Mouse (Mus musculus) hindbrain, embryonic 13.5 days (tissue): ENCODE data around the gene Catsper4. TPM values are rescaled to one million over a fixed set of nuclear protein-coding genes. Genes with fewer than 3 reads are reported as not detected.

Experiments used
- ATAC-seq: fragments of 200-750 bp; cut with Nextera tagmentation; 2 replicates; pipeline ENCODE4 v1.8.0; 2017; ENCODE audit warnings: moderate TSS enrichment; ENCODE audit not compliant: low FRiP score
- H3K27ac ChIP-seq: fragments of 300-500 bp; sonication (generic); 2 replicates; pipeline ENCODE4 v1.5.1; 2015; ENCODE audit warnings: inconsistent platforms, mild to moderate bottlenecking, moderate library complexity
- H3K27me3 ChIP-seq: fragments of 300-500 bp; sonication (generic); 2 replicates; pipeline ENCODE4 v1.6.1; 2015; ENCODE audit warnings: mild to moderate bottlenecking, inconsistent platforms
- H3K36me3 ChIP-seq: fragments of 300-500 bp; sonication (generic); 2 replicates; pipeline ENCODE4 v1.6.1; 2015; ENCODE audit warnings: mild to moderate bottlenecking, inconsistent platforms
- H3K4me1 ChIP-seq: fragments of 300-500 bp; sonication (generic); replicated peaks from 2 replicates; pipeline ENCODE4 v1.6.1; 2015; ENCODE audit warnings: inconsistent platforms
- H3K4me2 ChIP-seq: fragments of 300-500 bp; sonication (generic); 2 replicates; pipeline ENCODE4 v1.6.1; 2015; ENCODE audit warnings: inconsistent platforms, mild to moderate bottlenecking, moderate library complexity
- H3K4me3 ChIP-seq: fragments of 300-500 bp; sonication (generic); 2 replicates; pipeline ENCODE4 v1.5.1; 2015; ENCODE audit warnings: mild to moderate bottlenecking, inconsistent platforms
- H3K9ac ChIP-seq: fragments of 300-500 bp; sonication (generic); 2 replicates; pipeline ENCODE4 v1.6.1; 2015; ENCODE audit warnings: mild to moderate bottlenecking, inconsistent platforms
- H3K9me3 ChIP-seq: fragments of 300-500 bp; sonication (generic); 2 replicates; pipeline ENCODE4 v1.6.1; 2016; ENCODE audit warnings: inconsistent platforms
- WGBS: fragments of 180-500 bp; shearing (Covaris S2); methylation state at CpG from one replicate; pipeline ENCODE4 v1.1.7; 2015; 5-methylcytosine and 5-hydroxymethylcytosine counted together
- polyA plus RNA-seq: library from polyadenylated mRNA; unstranded; fragments of >200 nt; fragmentation: Nextera tagmentation; extraction: Ambion mirVana; gene quantifications from 2 replicates; pipeline ENCODE4 v1.2.1, GENCODE M21; 2015

Catsper4 gene
- polyA plus RNA-seq, 1 experiment from 2014 or later, result not detected

DNA sequence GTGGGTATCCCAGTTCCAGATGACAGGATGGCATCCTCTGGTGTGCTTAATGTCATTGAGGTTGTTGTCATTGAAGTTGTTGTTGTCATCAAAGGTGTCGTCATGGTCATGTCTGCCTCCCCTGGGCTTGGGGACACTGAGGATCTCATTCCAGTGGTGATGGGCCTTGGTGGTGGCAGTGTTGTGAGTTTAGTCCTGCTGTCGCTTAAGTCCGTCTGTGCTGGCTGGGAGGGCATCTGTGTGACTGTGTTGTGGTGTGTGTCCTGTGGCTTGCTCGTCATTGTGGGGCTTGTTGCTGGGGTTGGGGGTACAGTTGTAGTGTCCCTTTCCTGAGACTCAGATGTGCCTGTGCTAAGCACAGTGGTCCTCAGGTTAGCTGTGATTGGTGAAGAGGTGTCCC, 24.3 kb downstream of the Catsper4 start, which contains the start of gene Gm7534:
Gene Gm7534, minus strand, starts transcription at position 101 of the 400 bp plus-strand sequence.
- no peak within 1 kb of the TSS for H3K27ac ChIP-seq
- 96% methylated on average over 4 of the region's 4 CpGs for WGBS
- 0 out of 2 replicates have a peak, but pooled peaks cover 3% of the 10 kb centered on the region for H3K27me3 ChIP-seq
- H3K9ac ChIP-seq, result no peak within 1 kb of the TSS
- H3K4me1 ChIP-seq, result no peaks in the 10 kb centered on the region
- H3K36me3 ChIP-seq, result no peaks in the 10 kb centered on the region
- H3K4me3 ChIP-seq, result no peak within 1 kb of the TSS
- ATAC-seq, result no peak
- H3K4me2 ChIP-seq, result no peak within 1 kb of the TSS
- H3K9me3 ChIP-seq, result no peaks in the 10 kb centered on the region

- no peaks in the 10 kb centered on the region for H3K36me3 ChIP-seq
- no peak overlapping the region for H3K4me3 ChIP-seq
- H3K27me3 ChIP-seq, result 0 out of 2 replicates have a peak, but pooled peaks cover 3% of the 10 kb centered on the region
- H3K9ac ChIP-seq, result no peak overlapping the region
- no peak overlapping the region for H3K27ac ChIP-seq
- no peak overlapping the region for H3K4me2 ChIP-seq
- no peaks in the 10 kb centered on the region for H3K4me1 ChIP-seq
- no peaks in the 10 kb centered on the region for H3K9me3 ChIP-seq
- no peak for ATAC-seq
- 70% methylated on average over 2 of the region's 2 CpGs for WGBS
Measured at GRCm38 (mm10) chr4:134199371-134199770, 27.8 kb downstream of the Catsper4 start.

DNA sequence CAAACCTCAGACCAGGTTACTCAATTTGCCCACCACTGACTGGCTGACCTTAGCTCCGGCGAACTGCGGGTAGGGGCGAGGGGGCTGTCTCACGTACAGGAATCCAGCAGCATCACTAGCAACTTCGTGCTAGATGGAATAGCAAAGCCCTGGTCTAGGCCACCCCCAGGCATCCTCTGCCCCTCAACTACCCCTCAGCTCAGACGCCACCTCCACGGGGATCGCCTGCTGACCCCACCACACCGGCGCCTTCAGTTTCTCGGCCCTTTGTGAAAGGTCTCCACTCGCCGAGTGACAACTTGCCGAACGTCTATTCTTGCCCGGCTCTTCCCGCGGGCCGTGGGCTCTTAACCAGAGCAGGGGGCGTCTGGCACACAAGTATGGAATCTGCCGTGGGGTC, 40.9 kb downstream of the Catsper4 start:
- no peak; the same call in none of the 2 replicates for ATAC-seq
- peak overlapping the region; percentile 74 for H3K4me3 ChIP-seq
- WGBS, result under 1% methylated on average over 22 of the region's 22 CpGs
- peak overlapping the region; percentile 89 for H3K9ac ChIP-seq
- no peaks in the 10 kb centered on the region for H3K27me3 ChIP-seq
- peak overlapping the region; percentile 89 for H3K27ac ChIP-seq
- no peaks in the 10 kb centered on the region for H3K9me3 ChIP-seq
- peaks cover 14% of the 10 kb centered on the region for H3K4me1 ChIP-seq
- H3K36me3 ChIP-seq, result no peaks in the 10 kb centered on the region
- peak overlapping the region; percentile 88 for H3K4me2 ChIP-seq

DNA sequence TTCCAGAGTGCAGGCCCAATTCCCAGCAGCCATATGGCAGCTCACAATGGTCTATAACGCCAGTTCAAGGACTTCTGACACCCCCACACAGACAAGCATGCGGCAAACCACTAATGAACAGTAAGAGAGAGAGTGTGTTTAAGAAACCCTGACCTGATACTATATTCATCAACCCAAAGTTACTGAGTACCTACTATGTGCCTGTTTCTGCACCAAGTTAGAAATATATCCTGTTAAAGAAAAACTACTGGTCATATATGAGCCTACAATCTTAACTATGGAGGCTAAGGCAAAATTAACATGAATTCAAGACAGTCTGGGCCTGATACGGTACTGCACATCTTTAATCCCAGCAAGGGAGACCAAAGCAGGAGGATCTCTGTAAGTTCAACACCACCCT, 41.6 kb downstream of the Catsper4 start:
- Histone ChIP-seq H3K27ac (peak overlapping the region; percentile 89; the same call in 1 of the 2 replicates), H3K4me2 (peak overlapping the region; percentile 88), H3K9ac (peak overlapping the region; percentile 89), H3K4me1 (peaks cover 14% of the 10 kb centered on the region), H3K36me3 (no peaks in the 10 kb centered on the region), H3K4me3 (peak overlapping the region; percentile 74), H3K9me3 (no peaks in the 10 kb centered on the region), H3K27me3 (no peaks in the 10 kb centered on the region)
- no peak for ATAC-seq
- WGBS, result 83% methylated on average over 3 of the region's 3 CpGs

DNA sequence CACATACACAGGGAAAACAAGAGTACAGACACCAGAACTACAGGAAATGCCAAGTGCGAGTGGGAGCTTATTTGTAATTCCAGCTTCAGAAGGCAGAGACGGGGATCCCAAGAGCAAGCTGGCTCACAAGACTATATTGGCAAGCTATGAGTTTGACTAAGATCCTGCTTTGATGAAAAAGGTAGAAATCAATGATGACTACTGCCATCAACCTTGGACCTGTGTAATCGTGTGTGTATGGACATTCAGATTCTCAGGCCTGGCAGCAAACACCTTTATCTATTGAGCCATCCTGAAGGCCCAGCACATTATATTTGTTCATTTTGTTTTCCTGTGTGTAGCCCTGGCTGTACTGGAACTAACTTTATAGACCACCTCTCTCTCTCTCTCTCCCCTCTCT, 43.5 kb downstream of the Catsper4 start:
- H3K4me2 ChIP-seq, result no peak overlapping the region
- peaks cover 14% of the 10 kb centered on the region for H3K4me1 ChIP-seq
- no peak overlapping the region for H3K27ac ChIP-seq
- 90% methylated on average over 3 of the region's 3 CpGs for WGBS
- no peak for ATAC-seq
- no peaks in the 10 kb centered on the region for H3K36me3 ChIP-seq
- H3K27me3 ChIP-seq, result no peaks in the 10 kb centered on the region
- no peak overlapping the region for H3K4me3 ChIP-seq
- H3K9me3 ChIP-seq, result no peaks in the 10 kb centered on the region
- H3K9ac ChIP-seq, result no peak overlapping the region

DNA sequence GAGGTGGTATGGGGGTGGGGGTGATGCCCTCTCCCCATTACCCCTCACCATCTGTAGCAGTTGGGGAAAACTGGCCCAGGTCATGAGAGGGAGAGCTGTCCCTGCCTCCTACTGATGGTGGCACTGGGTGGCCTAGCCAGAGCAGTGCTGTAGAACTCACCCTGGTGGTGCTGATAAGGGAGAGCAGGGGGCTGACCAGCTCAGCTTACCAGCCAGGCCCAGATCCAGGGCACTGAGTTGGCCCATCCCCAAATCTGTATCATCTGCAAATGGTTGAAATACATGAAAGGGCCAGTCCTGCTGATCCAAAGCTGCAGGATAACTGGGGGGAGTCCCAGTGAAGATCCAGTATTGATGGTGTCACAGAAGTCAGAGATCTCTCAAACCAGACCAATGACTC, 45.4 kb downstream of the Catsper4 start:
- Histone ChIP-seq H3K36me3 (no peaks in the 10 kb centered on the region), H3K4me1 (peaks cover 14% of the 10 kb centered on the region), H3K27me3 (no peaks in the 10 kb centered on the region), H3K27ac (no peak overlapping the region), H3K9ac (no peak overlapping the region), H3K4me2 (no peak overlapping the region), H3K4me3 (no peak overlapping the region), H3K9me3 (no peaks in the 10 kb centered on the region)
- ATAC-seq, result no peak

- WGBS, result 100% methylated on average over 1 of the region's 1 CpGs
- H3K4me2 ChIP-seq, result no peak overlapping the region
Measured at GRCm38 (mm10) chr4:134181112-134181511, 46.1 kb downstream of the Catsper4 start.

DNA sequence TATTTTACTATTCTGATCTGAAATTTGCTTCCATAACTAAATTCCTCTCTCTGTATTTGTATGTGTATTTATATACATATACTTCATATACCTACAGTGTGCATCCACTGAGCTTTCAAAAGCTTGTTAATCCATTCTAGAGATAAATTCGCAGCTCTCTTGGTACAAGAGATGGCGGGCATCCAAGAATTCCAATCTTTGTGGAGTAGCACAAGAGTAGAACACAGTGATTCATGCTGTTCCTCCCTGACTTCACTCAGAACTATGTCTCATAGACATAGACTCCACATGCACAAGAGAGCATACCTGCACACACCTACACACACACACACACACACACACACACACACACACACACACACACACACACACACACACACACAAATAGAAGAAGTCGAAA, 54.8 kb downstream of the Catsper4 start:
- H3K4me3 ChIP-seq, result no peak overlapping the region
- no peaks in the 10 kb centered on the region for H3K27me3 ChIP-seq
- no peak overlapping the region for H3K27ac ChIP-seq
- H3K9me3 ChIP-seq, result no peaks in the 10 kb centered on the region
- H3K36me3 ChIP-seq, result peaks cover 3% of the 10 kb centered on the region; the same call in 1 of the 2 replicates
- H3K4me1 ChIP-seq, result no peaks in the 10 kb centered on the region
- ATAC-seq, result no peak
- no peak overlapping the region for H3K4me2 ChIP-seq
- whole genome bisulfite sequencing, result 89% methylated on average over 3 of the region's 3 CpGs
- no peak overlapping the region for H3K9ac ChIP-seq

More at GRCm38 (mm10) chr4:134181112-134181511, 46.1 kb downstream of the Catsper4 start:
- Histone ChIP-seq H3K4me1 (peaks cover 12% of the 10 kb centered on the region), H3K27ac (no peak overlapping the region), H3K9me3 (no peaks in the 10 kb centered on the region), H3K4me3 (no peak overlapping the region), H3K27me3 (no peaks in the 10 kb centered on the region), H3K9ac (no peak overlapping the region; the same call in 1 of the 2 replicates), H3K36me3 (no peaks in the 10 kb centered on the region)
- ATAC-seq, result no peak

- no peaks in the 10 kb centered on the region for H3K9me3 ChIP-seq
- no peaks in the 10 kb centered on the region for H3K27me3 ChIP-seq
- H3K27ac ChIP-seq, result no peak overlapping the region
- WGBS, result 92% methylated on average over 3 of the region's 3 CpGs
- H3K4me1 ChIP-seq, result no peaks in the 10 kb centered on the region
- no peak for ATAC-seq
- no peak overlapping the region for H3K4me2 ChIP-seq
- H3K4me3 ChIP-seq, result no peak overlapping the region
- H3K9ac ChIP-seq, result no peak overlapping the region
- H3K36me3 ChIP-seq, result peaks cover 15% of the 10 kb centered on the region
Measured at GRCm38 (mm10) chr4:134166906-134167305, 60.3 kb downstream of the Catsper4 start.

DNA sequence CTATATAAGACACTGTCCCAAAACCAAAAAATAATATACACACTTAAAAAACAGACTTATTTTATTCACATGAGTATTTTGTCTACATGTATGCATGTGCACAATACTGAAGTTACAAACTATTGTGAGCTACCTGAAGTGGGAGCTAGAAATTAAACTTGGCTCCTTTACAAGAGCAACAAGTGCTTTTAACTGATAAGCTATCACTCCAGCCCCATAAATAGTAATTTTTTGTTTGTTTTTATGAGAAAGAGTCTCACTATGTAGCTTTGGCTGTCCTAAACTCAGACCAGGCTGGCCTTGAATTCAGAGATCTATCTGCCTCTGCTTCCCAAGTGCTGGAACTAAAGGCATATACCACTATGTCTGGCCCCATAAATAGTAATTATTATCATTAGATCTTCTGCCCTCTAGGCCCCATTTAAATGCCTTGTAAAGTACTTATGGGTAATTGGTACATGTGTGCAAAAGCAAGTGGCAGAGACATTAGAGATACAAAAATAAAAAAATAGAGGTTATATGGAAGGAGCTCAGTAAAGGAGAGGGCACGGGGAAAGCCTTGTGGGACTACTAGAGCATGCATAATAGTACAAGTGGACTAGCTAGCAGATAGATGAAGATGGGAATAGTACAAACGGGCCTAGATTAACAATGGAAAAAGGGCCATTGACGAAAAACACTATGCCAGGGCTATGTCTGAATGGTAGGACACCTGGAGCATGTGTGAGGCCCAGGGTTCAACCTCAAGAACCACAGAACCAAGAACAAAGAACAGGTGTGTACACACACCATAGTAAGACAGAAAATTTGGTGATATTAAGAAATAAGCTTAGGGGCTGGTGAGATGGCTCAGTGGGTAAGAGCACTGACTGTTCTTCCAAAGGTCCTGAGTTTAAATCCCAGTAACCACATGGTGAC, 61.4 kb downstream of the Catsper4 start:
- Histone ChIP-seq H3K4me1 (no peaks in the 10 kb centered on the region), H3K27ac (no peak overlapping the region), H3K4me3 (no peak overlapping the region), H3K36me3 (peaks cover 15% of the 10 kb centered on the region), H3K4me2 (no peak overlapping the region), H3K27me3 (no peaks in the 10 kb centered on the region), H3K9ac (no peak overlapping the region), H3K9me3 (no peaks in the 10 kb centered on the region)
- 87% methylated on average over 3 of the region's 3 CpGs for WGBS
- no peak for ATAC-seq

DNA sequence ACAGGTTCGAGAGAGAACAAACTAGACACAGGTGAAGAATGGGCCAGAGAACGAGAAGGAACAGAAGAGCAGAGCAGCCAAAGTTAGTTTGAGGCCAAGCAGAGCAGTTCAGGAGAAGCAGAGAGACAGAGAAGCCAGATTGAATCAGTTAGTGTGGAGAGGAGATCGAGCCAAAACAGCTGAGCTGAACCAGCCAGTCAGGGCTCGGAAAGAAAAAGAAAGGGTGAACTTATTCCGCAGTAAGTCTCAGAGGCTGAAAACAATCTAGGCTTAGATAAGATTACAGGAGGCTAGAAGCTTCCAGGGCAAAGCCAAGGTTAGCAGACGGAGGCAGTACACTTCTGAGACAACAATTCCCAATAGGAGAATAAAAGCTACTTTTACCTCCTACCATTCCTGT, 62.2 kb downstream of the Catsper4 start:
- Histone ChIP-seq H3K9me3 (no peaks in the 10 kb centered on the region), H3K4me3 (no peak overlapping the region), H3K27me3 (no peaks in the 10 kb centered on the region), H3K27ac (no peak overlapping the region), H3K4me1 (no peaks in the 10 kb centered on the region), H3K9ac (no peak overlapping the region), H3K36me3 (peaks cover 15% of the 10 kb centered on the region), H3K4me2 (no peak overlapping the region)
- ATAC-seq, result no peak
- WGBS, result 84% methylated on average over 6 of the region's 6 CpGs

DNA sequence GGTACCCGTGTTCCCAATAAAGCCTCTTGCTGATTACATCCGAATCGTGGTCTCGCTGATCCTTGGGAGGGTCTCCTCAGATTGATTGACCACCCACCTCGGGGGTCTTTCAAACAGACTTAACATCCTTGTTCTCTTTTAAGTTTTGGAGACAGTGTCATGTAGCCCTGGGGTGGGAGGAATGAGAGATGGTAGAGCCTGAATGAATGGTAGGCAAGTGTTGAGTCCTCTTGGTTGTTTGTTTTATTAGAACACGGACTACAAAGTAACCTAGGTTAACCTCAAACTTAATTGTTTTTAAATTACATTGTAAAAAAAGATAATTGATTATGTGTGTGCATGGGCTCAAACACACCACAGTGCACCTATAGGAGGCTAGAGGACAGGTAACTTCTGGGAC, 62.6 kb downstream of the Catsper4 start:
- peaks cover 15% of the 10 kb centered on the region for H3K36me3 ChIP-seq
- WGBS, result 95% methylated on average over 5 of the region's 6 CpGs
- H3K9ac ChIP-seq, result no peak overlapping the region
- H3K27me3 ChIP-seq, result no peaks in the 10 kb centered on the region
- no peak overlapping the region for H3K4me3 ChIP-seq
- no peaks in the 10 kb centered on the region for H3K4me1 ChIP-seq
- no peak for ATAC-seq
- no peaks in the 10 kb centered on the region for H3K9me3 ChIP-seq
- H3K27ac ChIP-seq, result no peak overlapping the region
- H3K4me2 ChIP-seq, result no peak overlapping the region
